Mouse (Mus musculus) cerebellum, adult 9-10 months (tissue): ENCODE results near the gene Mapkapk3.

ENCODE experiments used
- DNase-seq: peaks from one replicate; pipeline ENCODE4 v3.0.0; 2022

The Mapkapk3 gene

GRCm38 (mm10) chr9:107288105-107288650 is 1.5 kb downstream of the Mapkapk3 start:
- no peak for DNase-seq

GRCm38 (mm10) chr9:107287294-107287693 is 2.4 kb downstream of the Mapkapk3 start:
- DNase-seq: no peak

- DNase-seq: no peak
These were observed 4.7 kb downstream of the Mapkapk3 start for GRCm38 (mm10) chr9:107285009-107285408.

GRCm38 (mm10) chr9:107282951-107283350 is 6.7 kb downstream of the Mapkapk3 start:
- no peak for DNase-seq

GRCm38 (mm10) chr9:107281241-107281987 is 8.3 kb downstream of the Mapkapk3 start:
- DNase-seq: no peak

- no peak for DNase-seq
These were observed 9.2 kb downstream of the Mapkapk3 start for GRCm38 (mm10) chr9:107280322-107281027.

GRCm38 (mm10) chr9:107279378-107280321 is 10.0 kb downstream of the Mapkapk3 start:
- DNase-seq: no peak

- peak; percentile 85 for DNase-seq
These were observed 10.9 kb downstream of the Mapkapk3 start for GRCm38 (mm10) chr9:107278527-107279377.

GRCm38 (mm10) chr9:107278126-107278525 is 11.6 kb downstream of the Mapkapk3 start:
- DNase-seq: no peak

- no peak for DNase-seq
These were observed 12.1 kb downstream of the Mapkapk3 start for GRCm38 (mm10) chr9:107277603-107278002.

GRCm38 (mm10) chr9:107275710-107276109 is 14.0 kb downstream of the Mapkapk3 start:
- no peak for DNase-seq

- no peak for DNase-seq
These were observed 14.9 kb downstream of the Mapkapk3 start for GRCm38 (mm10) chr9:107274751-107275150.

GRCm38 (mm10) chr9:107273184-107273583 is 16.5 kb downstream of the Mapkapk3 start:
- DNase-seq: no peak

GRCm38 (mm10) chr9:107272284-107272683 is 17.4 kb downstream of the Mapkapk3 start:
- no peak for DNase-seq

- no peak for DNase-seq
These were observed 18.3 kb downstream of the Mapkapk3 start for GRCm38 (mm10) chr9:107271177-107271938.

- no peak for DNase-seq
These were observed 19.9 kb downstream of the Mapkapk3 start for GRCm38 (mm10) chr9:107269772-107270171.

- no peak for DNase-seq
These were observed 21.8 kb downstream of the Mapkapk3 start for GRCm38 (mm10) chr9:107267721-107268402.

GRCm38 (mm10) chr9:107267028-107267427 is 22.6 kb downstream of the Mapkapk3 start:
- DNase-seq: no peak

GRCm38 (mm10) chr9:107264731-107265130 is 24.9 kb downstream of the Mapkapk3 start:
- DNase-seq: no peak

GRCm38 (mm10) chr9:107263912-107264311 is 25.8 kb downstream of the Mapkapk3 start:
- no peak for DNase-seq
